Mouse (Mus musculus): ENCODE data around the gene Mat2a.

- no peak for TF ChIP-seq CTCF (IDR thresholded peaks at IDR 0.05)
- no peak for TF ChIP-seq EP300 (IDR thresholded peaks at IDR 0.05)
Measured at GRCm38 (mm10) chr6:72399967-72400366, 39.4 kb downstream of the Mat2a start.

All from lung, postnatal 0 days (tissue).